Mouse (Mus musculus) left cerebral cortex, postnatal 10 days (tissue): Measurements from ENCODE around the gene Soga1. TPM values are rescaled to one million over a fixed set of nuclear protein-coding genes. Genes with fewer than 3 reads are reported as not detected.

Experiments used
- DNase-seq, 2 experiments: peaks; one replicate each; pipeline ENCODE4 v3.0.0; 2021 to 2022; ENCODE audit warnings: low spot score in 2 of 2, mixed read lengths in 1 of 2; ENCODE audit errors: extremely low spot score in 1 of 2
- intact Hi-C: fragments of 180-260 bp; cut with DNase I; formaldehyde crosslinking; loops from one replicate; pipeline ENCODE4 v1.15.1; 2025
- total RNA-seq, 2 experiments: library from RNA; stranded (reverse); gene quantifications; 2 replicates each; pipeline ENCODE4 v1.2.3; 2021

The Soga1 gene
- total RNA-seq, 2 experiments from 2014 or later: 61.2 to 61.4 TPM

DNA sequence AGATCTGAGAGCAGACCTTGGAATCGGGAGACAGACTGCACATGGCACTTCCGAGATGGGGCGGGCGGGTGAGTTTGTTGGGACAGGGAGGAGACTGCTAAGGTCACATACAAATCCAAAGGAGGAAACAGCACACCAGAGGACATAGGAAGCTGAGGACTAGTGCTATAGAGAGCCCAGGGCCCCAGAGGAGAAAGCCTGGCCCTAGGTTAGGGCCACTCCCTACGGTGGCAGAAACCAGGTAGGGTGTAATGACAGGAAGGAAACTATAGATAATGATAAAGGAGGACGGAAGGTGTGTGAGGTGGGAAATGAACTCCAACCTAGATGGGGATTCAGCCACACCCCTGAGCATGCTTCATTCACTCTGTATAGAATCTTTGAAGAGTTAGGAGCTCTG, 66.7 kb downstream of the Soga1 start:
- no peak for DNase-seq
- intact Hi-C loops: no loop called here

GRCm38 (mm10) chr2:157010634-157011310, 68.3 kb downstream of the Soga1 start:
- intact Hi-C loops: no loop called here
- DNase-seq: peak in 1 of 2 experiments; percentile 44

DNA sequence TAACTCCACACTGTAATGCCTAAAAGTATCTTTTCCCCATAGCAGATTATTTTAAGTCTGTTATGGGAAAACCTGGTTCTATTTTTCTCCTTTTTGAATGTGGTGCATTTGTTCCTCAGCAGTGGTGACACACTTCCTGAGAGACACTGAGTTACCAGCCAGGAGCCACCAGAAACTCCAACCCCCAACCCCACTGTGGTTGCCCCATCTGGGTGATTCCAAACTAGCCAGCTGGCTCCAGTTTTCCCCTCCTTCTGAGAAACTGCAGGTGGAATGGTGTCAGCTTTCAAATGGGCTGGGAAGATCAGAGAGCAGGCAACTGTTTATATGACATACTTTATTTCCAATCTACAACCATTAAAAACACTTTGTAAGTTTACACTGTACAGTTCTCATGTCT, 68.9 kb downstream of the Soga1 start:
- intact Hi-C loops: no loop called here
- DNase-seq: no peak

DNA sequence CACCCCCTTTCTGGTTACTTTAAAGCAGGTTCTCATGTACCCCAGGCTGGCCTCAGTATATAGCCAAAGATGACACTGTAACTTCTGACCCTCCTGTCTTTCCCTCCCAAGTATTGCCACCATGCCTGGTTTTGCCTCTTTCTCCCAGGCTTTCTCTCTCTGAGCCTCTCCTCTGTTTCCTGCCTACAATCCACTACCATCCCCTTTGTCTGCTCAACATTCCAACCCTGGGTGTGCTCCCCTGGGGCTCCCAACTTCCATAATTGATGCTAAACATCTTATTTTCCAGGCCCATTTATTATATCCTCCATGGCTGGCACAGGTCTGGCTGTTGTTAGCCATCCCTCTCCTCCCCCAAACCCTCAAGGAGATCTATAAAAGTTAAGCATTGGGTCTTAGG, 70.5 kb downstream of the Soga1 start:
- DNase-seq: no peak
- intact Hi-C loops: no loop called here

- intact Hi-C loops: no loop called here
Observed at GRCm38 (mm10) chr2:157007234-157007596, 71.8 kb downstream of the Soga1 start.

DNA sequence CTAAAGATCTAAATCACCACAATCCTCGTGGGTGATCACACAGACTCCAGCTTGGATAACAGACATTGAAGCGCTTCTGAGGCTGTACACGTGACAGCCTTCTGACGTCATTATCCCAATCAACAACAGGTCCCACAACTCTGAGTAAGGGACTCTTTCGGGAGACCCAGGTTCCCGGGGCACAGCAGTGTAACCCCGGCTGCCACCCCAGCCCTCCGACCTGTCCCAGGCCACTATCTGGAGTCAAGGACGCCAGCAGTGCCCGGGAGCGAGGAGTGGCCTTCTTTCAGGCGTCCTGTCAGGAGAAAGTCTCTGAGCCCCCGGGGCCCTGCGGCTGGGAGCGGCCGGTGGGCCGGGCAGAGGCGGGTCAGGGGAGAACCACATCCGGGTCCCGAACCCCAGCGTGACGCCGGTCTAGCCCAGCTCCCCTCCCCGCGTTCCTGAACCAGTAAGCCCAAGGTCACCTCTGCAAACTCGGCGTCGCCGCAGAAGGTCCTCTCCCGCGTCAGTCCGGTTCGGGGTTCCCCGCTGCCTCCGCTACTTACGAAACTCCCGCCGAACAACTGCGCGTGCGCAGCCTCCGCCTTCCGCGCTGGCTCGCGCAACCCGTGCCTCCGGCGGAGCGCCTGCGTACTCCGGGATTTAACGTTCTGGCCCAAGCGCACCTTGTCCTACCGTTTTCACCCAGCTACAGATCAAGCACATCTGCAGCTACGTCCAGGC, 72.4 kb downstream of the Soga1 start, which contains the start of gene Dsn1:
Gene Dsn1 (minus strand): TSS at position 644 of the 723 bp plus-strand sequence.
- peak; percentile 82 to 92 for DNase-seq
- intact Hi-C loops: no loop called here

More at GRCm38 (mm10) chr2:157007234-157007596, 71.8 kb downstream of the Soga1 start:
- no peak for DNase-seq

GRCm38 (mm10) chr2:157002321-157002720, 76.7 kb downstream of the Soga1 start:
- intact Hi-C loops: no loop called here
- no peak for DNase-seq

DNA sequence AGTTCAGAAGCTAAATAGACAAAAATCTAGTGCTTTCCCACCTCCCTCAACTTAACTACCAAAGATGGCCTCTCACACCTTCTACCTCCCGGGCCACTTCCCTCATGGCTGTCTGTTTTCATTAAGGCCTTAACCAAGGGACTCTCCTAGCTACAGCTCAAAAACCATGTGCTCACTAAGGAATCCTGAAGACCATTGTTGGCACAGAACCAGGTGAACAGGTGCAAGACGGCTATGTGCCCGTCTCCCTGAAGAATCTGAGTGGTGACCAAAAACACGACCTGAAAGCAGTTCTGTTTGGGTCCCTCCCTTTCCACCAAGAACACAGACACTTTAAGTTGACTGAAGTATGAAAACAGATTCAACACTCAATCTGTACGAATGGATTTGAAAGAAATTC, 80.8 kb downstream of the Soga1 start:
- DNase-seq: no peak
- intact Hi-C loops: loop anchor here (5.0 kb wide), 2 partner anchors 96 to 126 kb away; no protein-coding TSS in a partner anchor

DNA sequence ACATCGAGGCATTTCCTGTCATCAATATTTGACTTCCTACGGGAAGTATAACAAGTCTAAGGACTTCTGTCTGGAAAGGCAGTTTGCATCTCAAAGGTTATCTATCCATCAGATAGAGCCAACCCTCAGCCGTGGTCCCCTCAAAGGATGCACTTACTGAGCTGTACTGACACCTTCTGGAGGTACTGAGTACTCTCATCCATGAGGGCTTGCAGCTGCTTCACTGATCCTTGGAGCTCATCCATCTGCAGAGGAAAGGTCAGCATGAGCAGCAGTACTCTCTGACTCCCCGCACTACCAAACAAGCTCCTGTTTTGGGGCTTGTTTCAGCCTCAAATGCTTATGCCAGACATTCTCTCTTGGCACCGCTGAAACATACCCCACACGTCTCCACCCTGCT, 82.5 kb downstream of the Soga1 start:
- peak; percentile 56 to 64 for DNase-seq
- intact Hi-C loops: loop anchor here (5.0 kb wide), 2 partner anchors 94 to 124 kb away; no protein-coding TSS in a partner anchor

GRCm38 (mm10) chr2:156991470-156992319, 87.4 kb downstream of the Soga1 start, which contains the start of gene Ndrg3:
Ndrg3 (minus strand) TSS chr2:156992056.
- intact Hi-C loops: no loop called here
- peak; percentile 96 to 97 for DNase-seq

DNA sequence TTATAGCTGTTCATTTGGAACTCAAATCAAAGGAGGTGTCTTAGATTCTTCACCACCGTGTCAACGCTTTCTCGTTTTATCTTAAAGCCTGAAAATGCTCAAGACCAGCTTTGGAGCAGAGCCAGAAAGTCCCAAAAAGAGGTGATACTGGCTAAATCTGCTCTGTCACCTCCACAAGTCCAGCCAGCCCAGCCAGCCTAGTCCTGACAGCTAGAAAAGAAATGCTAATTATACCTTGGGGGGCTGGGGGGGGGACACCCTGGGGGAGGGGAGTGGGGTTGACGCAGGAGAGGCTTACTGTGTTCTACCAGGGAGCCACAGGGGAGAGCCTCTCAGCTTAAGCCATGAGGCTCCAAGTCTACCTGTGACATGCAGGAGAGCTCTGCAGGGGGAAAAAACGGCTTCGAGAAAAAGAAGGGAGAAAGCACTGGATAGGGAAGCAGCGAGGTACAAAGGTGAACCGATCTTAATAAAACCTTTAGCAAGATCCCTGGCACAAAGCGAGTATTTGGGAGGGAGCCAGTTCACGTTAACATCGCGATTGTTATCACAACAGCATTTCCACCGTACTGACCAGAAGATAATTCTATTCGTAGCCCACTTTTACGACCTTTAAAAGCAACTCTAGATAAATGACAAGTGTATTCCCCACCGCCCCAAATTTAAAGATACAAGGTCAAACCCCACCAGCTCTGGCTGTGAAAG, 88.2 kb downstream of the Soga1 start:
- DNase-seq: peak; percentile 34 to 49
- intact Hi-C loops: no loop called here

- intact Hi-C loops: loop anchor here (5.0 kb wide), 1 partner anchor 35 kb away; no protein-coding TSS in a partner anchor
- DNase-seq: no peak
Observed at GRCm38 (mm10) chr2:156987316-156987715, 91.7 kb downstream of the Soga1 start.

DNA sequence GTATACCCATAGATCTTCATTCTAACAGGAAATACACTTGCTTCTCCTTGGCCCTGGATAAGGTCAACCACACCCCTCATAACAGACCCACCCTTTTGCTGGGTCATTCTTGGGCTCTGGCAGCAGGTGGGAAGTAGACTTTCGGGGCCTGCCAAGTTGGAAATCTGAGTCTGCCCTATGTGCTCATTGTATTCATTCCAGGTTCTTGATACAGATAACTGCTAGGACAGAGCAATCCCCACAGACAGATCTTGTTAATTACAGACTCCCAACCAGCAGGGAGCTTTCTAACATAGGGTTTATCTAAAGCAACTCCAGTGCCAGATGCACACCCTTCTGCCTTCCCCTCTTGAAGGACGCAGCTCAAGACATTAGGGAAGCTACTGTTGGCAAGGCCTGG, 96.2 kb downstream of the Soga1 start:
- intact Hi-C loops: no loop called here
- no peak for DNase-seq

DNA sequence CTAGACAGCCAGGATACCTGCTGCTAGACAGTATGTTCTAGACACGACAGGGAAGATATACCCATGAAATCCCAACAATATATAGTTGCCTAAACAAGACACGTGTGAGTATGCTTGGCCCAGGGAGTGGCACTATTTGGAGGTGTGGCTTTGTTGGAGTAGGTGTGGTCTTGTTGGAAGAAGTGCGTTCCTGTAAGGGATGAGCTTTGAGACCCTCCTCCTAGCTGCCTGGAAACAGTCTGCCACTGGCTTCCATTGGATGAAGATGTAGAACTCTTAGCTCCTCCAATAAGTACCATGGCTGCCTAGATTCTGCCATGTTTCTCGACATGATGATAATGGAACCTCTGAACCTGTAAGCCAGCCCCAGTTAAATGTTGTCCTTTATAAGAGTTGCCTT, 97.8 kb downstream of the Soga1 start:
- intact Hi-C loops: no loop called here
- DNase-seq: no peak

- intact Hi-C loops: no loop called here
- DNase-seq: no peak
Observed at GRCm38 (mm10) chr2:156980059-156980458, 99.0 kb downstream of the Soga1 start.

DNA sequence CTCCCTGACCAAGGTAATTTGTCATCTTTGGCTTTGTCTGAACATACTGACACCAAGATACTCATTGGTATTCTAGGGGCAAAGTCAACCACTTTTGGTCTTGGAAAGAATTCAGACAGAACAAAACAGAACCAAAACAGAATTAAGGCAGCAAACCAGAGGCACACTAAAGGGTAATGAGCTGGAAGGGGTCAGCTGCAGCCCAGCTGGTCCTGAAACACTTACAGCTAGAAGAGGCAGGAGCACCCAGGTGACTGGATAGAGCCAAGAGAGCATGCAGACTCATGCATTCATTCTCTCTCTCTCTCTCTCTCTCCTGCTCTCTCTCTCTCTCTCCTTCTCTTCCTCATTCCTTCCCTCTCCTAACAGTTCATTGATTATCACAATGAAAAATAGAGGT, 102.3 kb downstream of the Soga1 start:
- DNase-seq: no peak
- intact Hi-C loops: no loop called here

- intact Hi-C loops: no loop called here
Observed at GRCm38 (mm10) chr2:156974967-156975366, 104.1 kb downstream of the Soga1 start.

DNA sequence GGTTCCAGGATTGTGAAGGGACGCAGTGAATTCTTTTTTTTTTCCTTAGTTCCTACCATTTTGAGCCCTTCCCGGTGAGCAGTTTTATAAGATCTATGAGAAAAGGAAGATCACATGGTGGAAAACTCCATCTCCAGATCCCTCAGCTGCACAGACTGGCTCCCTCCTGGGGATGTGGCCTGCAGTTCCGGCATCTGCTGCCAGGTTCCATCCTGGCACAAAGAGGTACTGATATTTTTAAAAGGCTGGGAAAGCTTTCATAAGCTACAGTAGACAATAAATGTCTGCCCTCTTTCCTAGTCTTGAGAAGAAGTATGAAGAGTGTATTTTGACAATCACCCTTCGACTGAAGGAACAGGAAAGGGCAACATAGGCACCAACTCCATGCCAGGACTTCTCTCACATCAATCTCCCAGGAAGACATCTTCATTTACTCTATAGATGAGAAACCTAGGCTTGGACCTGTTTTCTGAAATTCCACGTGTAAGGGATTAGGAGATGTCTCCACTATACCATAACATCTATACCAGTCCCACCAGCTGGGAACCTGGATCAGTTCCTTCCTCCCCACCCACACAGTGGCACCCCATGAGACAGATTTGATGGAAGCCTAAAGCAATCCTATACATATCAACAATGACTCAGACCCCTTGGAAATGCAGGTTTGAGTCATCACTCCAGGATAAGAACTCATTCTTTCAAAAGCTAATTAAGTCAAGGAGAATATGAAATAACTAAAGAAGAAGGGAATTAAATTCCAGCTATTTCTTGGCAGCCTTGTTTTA, 105.5 kb downstream of the Soga1 start:
- intact Hi-C loops: no loop called here
- DNase-seq: peak in 1 of 2 experiments; percentile 41

More at GRCm38 (mm10) chr2:156974967-156975366, 104.1 kb downstream of the Soga1 start:
- DNase-seq: no peak
